Mouse (Mus musculus) common myeloid progenitor, adult 5-6 weeks (primary cell): ENCODE measurements around the gene Tcaf1. TPM values are rescaled to one million over a fixed set of nuclear protein-coding genes. Genes with fewer than 3 reads are reported as not detected.

Source experiments
- total RNA-seq: library from RNA; stranded (forward); fragments of 200-1000, 187-1606 nt; gene quantifications from 2 replicates; pipeline ENCODE4 v1.2.3, GENCODE M21; 2017

Gene Tcaf1
- total RNA-seq, 1 experiment from 2014 or later, result 4.2 TPM

Other genes starting within 250 kb of the Tcaf1 start
- not detected in 2 replicates for gene Olfr458, start 244.9 kb downstream of the Tcaf1 start, total RNA-seq
- gene Olfr457, start 233.8 kb downstream of the Tcaf1 start, total RNA-seq, result not detected in 2 replicates
- not detected in 2 replicates for gene Olfr456, start 222.9 kb downstream of the Tcaf1 start, total RNA-seq
- not detected in 2 replicates for gene Olfr455, start 162.5 kb downstream of the Tcaf1 start, total RNA-seq
- not detected in 2 replicates for gene Tcaf3, start 112.4 kb downstream of the Tcaf1 start, total RNA-seq
- gene Tcaf2, start 64.8 kb downstream of the Tcaf1 start, total RNA-seq, result under 0.01 TPM in 1 of 2 replicates, not detected in the other
- not detected in 2 replicates for gene Olfr453, start 29.3 kb upstream of the Tcaf1 start, total RNA-seq
- gene Olfr38, start 46.3 kb upstream of the Tcaf1 start, total RNA-seq, result not detected in 2 replicates
- gene Olfr452, start 75.0 kb upstream of the Tcaf1 start, total RNA-seq, result not detected in 2 replicates
- gene Olfr450, start 101.9 kb upstream of the Tcaf1 start, total RNA-seq, result not detected in 2 replicates
- not detected in 2 replicates for gene Olfr449, start 124.3 kb upstream of the Tcaf1 start, total RNA-seq
- gene Olfr448, start 180.4 kb upstream of the Tcaf1 start, total RNA-seq, result not detected in 2 replicates
- not detected in 2 replicates for gene Olfr447, start 198.8 kb upstream of the Tcaf1 start, total RNA-seq
- not detected in 2 replicates for gene Olfr446, start 211.3 kb upstream of the Tcaf1 start, total RNA-seq
- gene Olfr444, start 239.0 kb upstream of the Tcaf1 start, total RNA-seq, result not detected in 2 replicates